33 mouse cellular contexts compared by ENCODE assay signal in genomic region chr1:58278513-58278912, GRCm38 (mm10). TPM values are rescaled to one million over a fixed set of nuclear protein-coding genes. Genes with fewer than 3 reads are reported as not detected.
"Had no signal": no experiment of that assay in that cellular context is flagged by ENCODE, and none has a peak within 500 bp of the region (broad histone marks: within the 10 kb centered on the region; RNA-seq: fewer than 3 reads in every experiment).

No protein-coding gene starts in this region.

- ATAC-seq: hindbrain, postnatal 0 days; intestine, embryonic 16.5 days; liver, postnatal 0 days had no signal

- H3K27me3 ChIP-seq: heart, embryonic 13.5 days; heart, embryonic 15.5 days; hindbrain, embryonic 13.5 days; hindbrain, embryonic 15.5 days; kidney, embryonic 15.5 days; limb, embryonic 12.5 days; liver, embryonic 13.5 days; liver, embryonic 15.5 days had no signal

- H3K9me3 ChIP-seq: heart, embryonic 13.5 days; heart, embryonic 15.5 days; hindbrain, embryonic 13.5 days; hindbrain, embryonic 15.5 days; kidney, embryonic 15.5 days; limb, embryonic 12.5 days; liver, embryonic 13.5 days; liver, embryonic 15.5 days had no signal

- DNase-seq: gastrocnemius, postnatal 14 days; gastrocnemius, postnatal 36 days; heart, adult 11 months; heart, adult 2 months; heart, postnatal 14 days; heart, postnatal 36 days; kidney, adult 11 months; kidney, adult 2 months; kidney, adult 9 months; kidney, postnatal 14 days; kidney, postnatal 36 days; left cerebral cortex, postnatal 4 days; liver; liver, embryonic 13.5 days; liver, postnatal 0 days had no signal

- H3K27ac ChIP-seq: heart, adult 2 months; heart, embryonic 13.5 days; heart, embryonic 15.5 days; hindbrain, embryonic 13.5 days; hindbrain, embryonic 15.5 days; hindbrain, postnatal 0 days; kidney, embryonic 15.5 days; kidney, postnatal 0 days; limb, embryonic 12.5 days; liver, embryonic 13.5 days; liver, embryonic 15.5 days had no signal

- H3K4me3 ChIP-seq: heart, adult 2 months; heart, embryonic 13.5 days; heart, embryonic 15.5 days; hindbrain, embryonic 13.5 days; hindbrain, embryonic 15.5 days; kidney, embryonic 15.5 days; limb, embryonic 12.5 days; liver, embryonic 13.5 days; liver, embryonic 15.5 days had no signal

- H3K36me3 ChIP-seq: heart, embryonic 13.5 days; heart, embryonic 15.5 days; hindbrain, embryonic 13.5 days; hindbrain, embryonic 15.5 days; kidney, embryonic 15.5 days; limb, embryonic 12.5 days; liver, embryonic 13.5 days; liver, embryonic 15.5 days had no signal

- H3K4me1 ChIP-seq: heart, embryonic 15.5 days; hindbrain, embryonic 15.5 days; liver, embryonic 13.5 days; liver, embryonic 15.5 days had no signal

- H3K9ac ChIP-seq: heart, embryonic 13.5 days; heart, embryonic 15.5 days; hindbrain, embryonic 13.5 days; hindbrain, embryonic 15.5 days; kidney, embryonic 15.5 days; limb, embryonic 12.5 days; liver, embryonic 13.5 days; liver, embryonic 15.5 days; liver, postnatal 0 days had no signal

- H3K4me2 ChIP-seq: heart, embryonic 11.5 days; heart, embryonic 13.5 days; heart, embryonic 15.5 days; hindbrain, embryonic 13.5 days; hindbrain, embryonic 15.5 days; kidney, embryonic 15.5 days; limb, embryonic 12.5 days; liver, embryonic 11.5 days; liver, embryonic 13.5 days; liver, embryonic 15.5 days had no signal

RNA-seq across cellular contexts. Expression of gene Aox2, which starts 0.4 kb away (rescaled TPM):
- total RNA-seq: heart, adult 2 months; heart, postnatal 36 days; hematopoietic stem cell, adult 5-6 weeks; hindbrain, postnatal 0 days; layer of hippocampus, adult 18-20 months; layer of hippocampus, postnatal 25 days; left cerebral cortex, postnatal 25 days; left cerebral cortex, postnatal 4 days had no signal
- polyA plus RNA-seq: gonadal fat pad, adult 2 months; heart, adult 2 months; heart, embryonic 11.5 days; heart, embryonic 13.5 days; heart, embryonic 15.5 days; heart, postnatal 0 days; liver, embryonic 11.5 days; liver, embryonic 13.5 days; liver, embryonic 15.5 days had no signal
